Mouse (Mus musculus) heart, embryonic 13.5 days (tissue): ENCODE measurements around the gene Dnaic1. TPM values are rescaled to one million over a fixed set of nuclear protein-coding genes. Genes with fewer than 3 reads are reported as not detected.

Source experiments
- ATAC-seq: fragments of 200-750 bp; cut with Nextera tagmentation; 2 replicates; pipeline ENCODE4 v1.8.0; 2017; ENCODE audit warnings: moderate TSS enrichment; ENCODE audit not compliant: insufficient number of reproducible peaks, low FRiP score, low TSS enrichment; ENCODE audit errors: extremely low read depth
- H3K27ac ChIP-seq: fragments of 300-500 bp; sonication (generic); replicated peaks from 2 replicates; pipeline ENCODE4 v1.5.1; 2015; ENCODE audit warnings: moderate library complexity, mild to moderate bottlenecking, inconsistent platforms
- H3K27me3 ChIP-seq: fragments of 300-500 bp; sonication (generic); replicated peaks from 2 replicates; pipeline ENCODE4 v1.6.1; 2015; ENCODE audit warnings: mild to moderate bottlenecking, inconsistent platforms
- H3K36me3 ChIP-seq: fragments of 300-500 bp; sonication (generic); 2 replicates; pipeline ENCODE4 v1.6.1; 2015; ENCODE audit warnings: mild to moderate bottlenecking, inconsistent platforms
- H3K4me1 ChIP-seq: fragments of 300-500 bp; sonication (generic); 2 replicates; pipeline ENCODE4 v1.6.1; 2015; ENCODE audit warnings: inconsistent platforms
- H3K4me2 ChIP-seq: fragments of 300-500 bp; sonication (generic); 2 replicates; pipeline ENCODE4 v1.6.1; 2015; ENCODE audit warnings: inconsistent platforms, mild to moderate bottlenecking, moderate library complexity
- H3K4me3 ChIP-seq: fragments of 300-500 bp; sonication (generic); 2 replicates; pipeline ENCODE4 v1.5.1; 2015; ENCODE audit warnings: moderate library complexity, mild to moderate bottlenecking, inconsistent platforms
- H3K9ac ChIP-seq: fragments of 300-500 bp; sonication (generic); 2 replicates; pipeline ENCODE4 v1.6.1; 2015; ENCODE audit warnings: inconsistent platforms, mild to moderate bottlenecking, moderate library complexity
- H3K9me3 ChIP-seq: fragments of 300-500 bp; sonication (generic); 2 replicates; pipeline ENCODE4 v1.6.1; 2016; ENCODE audit warnings: inconsistent platforms
- WGBS: fragments of 180-500 bp; shearing (Covaris S2); methylation state at CpG from one replicate; pipeline ENCODE4 v1.1.7; 2015; ENCODE audit warnings: mixed read lengths; 5-methylcytosine and 5-hydroxymethylcytosine counted together
- polyA plus RNA-seq: library from polyadenylated mRNA; unstranded; fragments of >200 nt; fragmentation: Nextera tagmentation; extraction: Ambion mirVana; gene quantifications from 2 replicates; pipeline ENCODE4 v1.2.1, GENCODE M21; 2015

The Dnaic1 gene
- polyA plus RNA-seq, 1 experiment from 2014 or later, result 2.2 TPM

DNA sequence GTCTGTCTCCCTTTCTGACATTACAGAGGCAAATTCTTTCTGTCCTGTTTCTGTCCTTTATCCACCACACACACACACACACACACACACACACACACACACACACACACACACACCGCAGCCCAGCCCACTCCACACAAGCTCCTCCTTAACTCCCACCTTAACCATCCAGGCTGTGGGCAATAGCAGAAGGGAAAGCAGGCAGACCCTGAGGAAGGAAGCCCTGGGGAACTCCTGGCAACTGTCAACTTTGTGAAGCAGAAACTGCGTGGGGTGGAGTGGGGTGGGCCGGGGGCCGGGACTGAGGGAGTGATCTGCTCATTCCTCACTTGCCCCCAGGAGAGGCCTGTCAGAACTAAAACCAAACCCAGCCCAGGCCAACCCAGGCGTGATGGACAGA lies 101.9 kb downstream of the Dnaic1 start:
- Histone ChIP-seq H3K9ac (no peak overlapping the region; the same call in 1 of the 2 replicates), H3K27ac (no peak overlapping the region), H3K36me3 (no peaks in the 10 kb centered on the region), H3K27me3 (peaks cover 79% of the 10 kb centered on the region), H3K4me3 (no peak overlapping the region), H3K4me2 (no peak overlapping the region), H3K4me1 (peaks cover 36% of the 10 kb centered on the region), H3K9me3 (no peaks in the 10 kb centered on the region)
- ATAC-seq, result no peak
- 43% methylated on average over 5 of the region's 5 CpGs for WGBS

DNA sequence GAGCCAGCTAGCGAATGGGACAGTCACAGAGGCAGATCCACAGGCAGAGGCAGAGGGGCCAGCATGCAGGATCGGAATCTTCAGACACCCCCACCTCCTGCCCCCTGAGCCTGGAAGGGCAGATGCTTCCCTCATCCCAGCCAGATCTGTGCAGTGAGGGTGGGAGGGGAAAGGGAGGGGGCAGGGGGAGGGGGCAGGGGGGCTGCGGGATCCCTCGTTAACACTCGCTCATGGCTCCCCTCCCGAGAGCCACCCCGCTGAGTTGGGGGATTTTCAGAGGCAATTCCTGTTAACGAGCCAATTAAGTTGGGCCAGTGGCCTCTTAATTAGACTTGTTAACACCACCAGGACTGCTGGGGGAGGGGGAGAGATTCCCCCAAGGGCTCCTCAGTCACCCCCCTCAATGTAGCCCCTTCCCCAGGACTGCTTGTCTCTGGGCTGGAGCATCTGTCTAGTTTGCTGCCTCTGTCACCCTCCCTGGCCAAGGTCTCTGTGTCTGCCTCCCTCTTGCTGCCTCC lies 102.4 kb downstream of the Dnaic1 start:
- Histone ChIP-seq H3K4me1 (peaks cover 41% of the 10 kb centered on the region), H3K4me3 (no peak overlapping the region), H3K27me3 (peaks cover 79% of the 10 kb centered on the region), H3K9ac (peak overlapping the region; percentile 44; the same call in 1 of the 2 replicates), H3K36me3 (no peaks in the 10 kb centered on the region), H3K9me3 (no peaks in the 10 kb centered on the region), H3K27ac (no peak overlapping the region), H3K4me2 (no peak overlapping the region)
- no peak for ATAC-seq
- WGBS, result 22% methylated on average over 8 of the region's 8 CpGs

DNA sequence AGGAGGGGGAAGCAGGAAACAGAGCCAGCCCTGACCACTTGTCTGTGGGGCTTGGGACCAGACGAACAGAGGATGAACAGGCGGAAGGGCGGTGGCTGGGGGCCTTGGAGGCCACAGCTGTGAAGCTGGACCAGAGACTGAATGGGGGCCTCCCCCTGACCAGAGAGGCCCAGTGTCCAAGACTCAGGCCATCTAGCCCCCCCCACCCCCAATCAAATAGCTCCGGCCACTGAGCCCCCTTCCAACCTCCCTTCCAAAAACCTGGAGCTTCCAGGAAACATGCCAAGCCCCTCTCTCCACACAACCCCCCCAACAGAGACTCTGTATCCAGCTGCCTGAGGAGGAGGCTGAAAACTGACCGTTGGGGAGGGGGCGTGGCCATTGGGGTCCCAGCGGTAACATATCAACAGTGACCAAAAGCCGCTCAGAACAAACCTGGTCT lies 103.0 kb downstream of the Dnaic1 start:
- ATAC-seq, result no peak
- Histone ChIP-seq H3K36me3 (no peaks in the 10 kb centered on the region), H3K4me1 (peaks cover 46% of the 10 kb centered on the region), H3K27me3 (peaks cover 77% of the 10 kb centered on the region), H3K4me3 (no peak overlapping the region), H3K9me3 (no peaks in the 10 kb centered on the region), H3K9ac (peak overlapping the region; percentile 44; the same call in 1 of the 2 replicates), H3K4me2 (no peak overlapping the region), H3K27ac (no peak overlapping the region)
- 34% methylated on average over 8 of the region's 8 CpGs for WGBS

DNA sequence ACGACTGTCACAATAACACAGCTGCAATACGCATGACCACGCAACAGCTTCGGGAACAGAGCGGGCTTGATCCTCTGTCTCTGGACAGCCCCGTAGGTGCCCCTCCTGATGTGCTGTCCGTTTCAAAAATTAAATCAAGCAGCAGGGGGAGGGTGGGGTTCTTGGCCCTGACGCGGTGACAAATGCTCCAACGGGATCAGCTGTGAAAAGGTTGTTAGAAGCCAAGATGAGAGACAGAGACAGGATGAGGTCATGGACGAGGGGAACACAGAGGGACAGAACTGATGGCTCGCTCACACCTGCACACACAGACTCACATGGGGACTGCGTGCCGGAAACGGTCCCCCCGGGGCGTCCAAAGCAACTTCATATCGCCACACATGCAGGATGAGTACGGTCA lies 103.6 kb downstream of the Dnaic1 start:
- Histone ChIP-seq H3K27ac (no peak overlapping the region), H3K9ac (no peak overlapping the region), H3K27me3 (peaks cover 73% of the 10 kb centered on the region), H3K9me3 (no peaks in the 10 kb centered on the region), H3K4me3 (no peak overlapping the region), H3K4me2 (no peak overlapping the region), H3K4me1 (peaks cover 52% of the 10 kb centered on the region), H3K36me3 (no peaks in the 10 kb centered on the region)
- 59% methylated on average over 19 of the region's 19 CpGs for WGBS
- no peak for ATAC-seq

- peak overlapping the region; percentile 52 for H3K9ac ChIP-seq
- H3K27ac ChIP-seq, result peak overlapping the region; percentile 55
- H3K4me2 ChIP-seq, result peak overlapping the region; percentile 30
- no peaks in the 10 kb centered on the region for H3K36me3 ChIP-seq
- WGBS, result 31% methylated on average over 17 of the region's 17 CpGs
- H3K9me3 ChIP-seq, result no peaks in the 10 kb centered on the region
- peaks cover 75% of the 10 kb centered on the region for H3K4me1 ChIP-seq
- no peak overlapping the region for H3K4me3 ChIP-seq
- H3K27me3 ChIP-seq, result peaks cover 48% of the 10 kb centered on the region
- no peak for ATAC-seq
Observed at GRCm38 (mm10) chr4:41676248-41677005, 106.9 kb downstream of the Dnaic1 start.

- H3K4me3 ChIP-seq, result no peak overlapping the region
- peaks cover 69% of the 10 kb centered on the region for H3K4me1 ChIP-seq
- H3K9me3 ChIP-seq, result no peaks in the 10 kb centered on the region
- peak overlapping the region; percentile 50 for H3K9ac ChIP-seq
- no peaks in the 10 kb centered on the region for H3K36me3 ChIP-seq
- peak overlapping the region; percentile 30 for H3K4me2 ChIP-seq
- H3K27me3 ChIP-seq, result peaks cover 43% of the 10 kb centered on the region
- H3K27ac ChIP-seq, result peak overlapping the region; percentile 55
- no peak for ATAC-seq
- 39% methylated on average over 13 of the region's 13 CpGs for WGBS
Observed at GRCm38 (mm10) chr4:41677006-41677629, 107.5 kb downstream of the Dnaic1 start.

DNA sequence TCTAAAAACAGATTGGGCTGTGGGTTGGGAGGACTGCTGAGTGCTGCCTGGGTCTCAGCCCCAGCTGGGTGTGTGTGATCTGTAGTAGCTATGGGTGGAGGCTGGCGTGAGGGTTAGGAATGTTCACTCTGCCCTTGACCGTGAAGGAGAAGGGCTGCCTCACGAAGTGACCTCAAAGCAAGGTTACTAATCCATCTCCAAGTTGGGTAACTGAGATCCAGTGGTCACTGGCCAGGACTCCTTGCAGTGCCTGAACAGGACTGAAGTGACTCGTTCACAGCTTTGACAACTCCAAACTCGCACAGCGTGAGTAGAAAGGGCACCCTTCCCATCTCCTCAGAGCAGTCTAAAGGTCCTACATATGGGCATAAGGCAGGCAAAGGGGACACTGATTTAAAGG lies 109.3 kb downstream of the Dnaic1 start:
- Histone ChIP-seq H3K36me3 (no peaks in the 10 kb centered on the region), H3K9me3 (no peaks in the 10 kb centered on the region), H3K27ac (0 out of 2 replicates have a peak overlapping the region, but pooled peaks have one; percentile 5), H3K4me1 (peaks cover 65% of the 10 kb centered on the region), H3K4me2 (no peak overlapping the region), H3K4me3 (no peak overlapping the region), H3K9ac (peak overlapping the region; percentile 68), H3K27me3 (peaks cover 34% of the 10 kb centered on the region)
- 39% methylated on average over 6 of the region's 6 CpGs for WGBS
- ATAC-seq, result no peak

- WGBS, result 28% methylated on average over 2 of the region's 2 CpGs
- no peak for ATAC-seq
Observed at GRCm38 (mm10) chr4:41679291-41679690, 109.7 kb downstream of the Dnaic1 start.

DNA sequence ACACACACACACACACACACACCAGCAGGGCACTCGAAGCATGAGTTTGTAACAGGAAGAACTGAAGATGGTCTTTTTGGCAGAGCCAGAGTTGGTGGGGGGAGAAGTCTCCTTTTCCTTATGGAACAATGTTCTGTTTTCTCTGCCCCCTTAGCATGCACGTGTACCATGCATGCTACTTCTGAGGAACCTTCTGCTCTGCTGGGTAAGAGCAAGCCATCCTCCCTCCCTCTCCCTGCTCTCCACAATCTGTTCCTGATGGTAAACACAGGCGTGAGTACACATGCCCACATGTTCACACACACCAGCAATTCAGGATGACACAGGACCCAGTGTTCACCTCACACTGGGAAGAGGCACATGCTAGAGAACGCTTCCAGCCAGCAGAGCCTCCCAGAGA lies 111.6 kb downstream of the Dnaic1 start:
- no peak overlapping the region for H3K4me2 ChIP-seq
- no peaks in the 10 kb centered on the region for H3K36me3 ChIP-seq
- peaks cover 61% of the 10 kb centered on the region for H3K4me1 ChIP-seq
- no peak overlapping the region for H3K27ac ChIP-seq
- H3K9me3 ChIP-seq, result no peaks in the 10 kb centered on the region
- 65% methylated on average over 4 of the region's 4 CpGs for WGBS
- no peak overlapping the region for H3K9ac ChIP-seq
- peaks cover 18% of the 10 kb centered on the region for H3K27me3 ChIP-seq
- H3K4me3 ChIP-seq, result no peak overlapping the region
- ATAC-seq, result no peak

More at GRCm38 (mm10) chr4:41679291-41679690, 109.7 kb downstream of the Dnaic1 start:
- H3K27ac ChIP-seq, result 0 out of 2 replicates have a peak overlapping the region, but pooled peaks have one; percentile 5
- H3K36me3 ChIP-seq, result no peaks in the 10 kb centered on the region
- H3K9me3 ChIP-seq, result no peaks in the 10 kb centered on the region
- H3K4me2 ChIP-seq, result no peak overlapping the region
- H3K9ac ChIP-seq, result peak overlapping the region; percentile 68
- peaks cover 67% of the 10 kb centered on the region for H3K4me1 ChIP-seq
- H3K4me3 ChIP-seq, result no peak overlapping the region
- H3K27me3 ChIP-seq, result peaks cover 31% of the 10 kb centered on the region

DNA sequence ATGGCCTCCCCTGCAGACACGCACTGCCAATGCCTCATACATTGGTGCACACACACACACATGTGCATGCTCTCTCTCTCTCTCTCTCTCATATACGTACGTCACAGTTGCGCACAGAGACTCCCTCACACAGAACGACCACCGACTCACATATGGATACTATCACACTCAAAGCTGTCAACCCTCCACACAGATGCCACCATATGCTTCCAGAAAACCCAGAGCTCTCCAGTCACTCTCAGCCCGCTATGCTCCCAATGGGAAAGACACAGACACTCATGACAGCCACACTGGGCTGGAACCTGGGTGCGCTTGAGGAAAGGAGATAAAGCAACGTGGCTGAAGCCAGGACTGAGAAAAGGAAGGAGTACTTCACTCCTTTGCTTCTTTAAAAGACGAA lies 112.4 kb downstream of the Dnaic1 start:
- Histone ChIP-seq H3K9ac (no peak overlapping the region), H3K4me3 (no peak overlapping the region), H3K4me1 (peaks cover 54% of the 10 kb centered on the region), H3K27ac (no peak overlapping the region), H3K36me3 (no peaks in the 10 kb centered on the region), H3K27me3 (peaks cover 14% of the 10 kb centered on the region), H3K9me3 (no peaks in the 10 kb centered on the region), H3K4me2 (no peak overlapping the region)
- 63% methylated on average over 10 of the region's 10 CpGs for WGBS
- no peak for ATAC-seq

DNA sequence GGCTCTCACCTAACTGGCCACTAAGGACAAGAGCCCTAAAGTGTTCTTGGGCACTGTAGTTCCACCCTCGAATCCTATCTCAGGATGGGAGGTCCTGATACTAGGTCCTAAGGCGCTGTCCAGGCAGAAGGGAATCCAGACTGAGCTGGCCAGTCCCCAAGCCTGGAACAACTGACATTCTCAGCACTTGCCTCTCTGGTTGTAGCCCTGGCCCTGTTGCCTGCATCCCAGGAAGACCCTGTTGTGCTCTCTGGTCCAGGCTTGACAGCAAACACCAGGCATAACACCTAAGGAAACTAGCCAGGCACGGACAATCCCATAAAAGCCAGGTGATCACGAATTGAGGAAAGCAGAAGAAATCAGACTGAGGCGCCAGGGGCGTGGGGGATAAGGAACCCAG lies 113.2 kb downstream of the Dnaic1 start:
- Histone ChIP-seq H3K9ac (0 out of 2 replicates have a peak overlapping the region, but pooled peaks have one; percentile 9), H3K27ac (peak overlapping the region; percentile 61), H3K27me3 (peaks cover 13% of the 10 kb centered on the region), H3K36me3 (no peaks in the 10 kb centered on the region), H3K9me3 (no peaks in the 10 kb centered on the region), H3K4me1 (peaks cover 45% of the 10 kb centered on the region), H3K4me3 (no peak overlapping the region), H3K4me2 (peak overlapping the region; percentile 59)
- 17% methylated on average over 6 of the region's 6 CpGs for WGBS
- no peak for ATAC-seq
